Mouse (Mus musculus) layer of hippocampus, postnatal 10 days (tissue): ENCODE results near the gene Bri3. TPM values are rescaled to one million over a fixed set of nuclear protein-coding genes. Genes with fewer than 3 reads are reported as not detected.

ENCODE experiments used
- DNase-seq, 2 experiments: peaks; one replicate each; pipeline ENCODE4 v3.0.0; 2021; ENCODE audit warnings: low spot score in 2 of 2
- long read RNA-seq: library from polyadenylated mRNA; stranded (forward); transcript quantifications from one replicate; pipeline ENCODE4 v2.0.0, GENCODE M21; 2023
- total RNA-seq, 2 experiments: library from RNA; stranded (reverse); gene quantifications; 2 replicates each; pipeline ENCODE4 v1.2.3; 2021

Gene Bri3
- total RNA-seq = 10 to 100 TPM; 64.3 to 69.4 TPM
- long read RNA-seq, transcript Bri3-201 (3 exons, 955 nt) = major isoform, 19 of 27 reads
- long read RNA-seq, partial matches to known transcripts = 2 of 27 reads
- long read RNA-seq, other reads (novel, unspliced or antisense) = 6 of 27 reads

- no peak for DNase-seq
Observed at GRCm38 (mm10) chr5:144243901-144244487, at the start of gene Bri3. TSS of gene Bri3 (plus strand) at chr5:144244437.

DNA sequence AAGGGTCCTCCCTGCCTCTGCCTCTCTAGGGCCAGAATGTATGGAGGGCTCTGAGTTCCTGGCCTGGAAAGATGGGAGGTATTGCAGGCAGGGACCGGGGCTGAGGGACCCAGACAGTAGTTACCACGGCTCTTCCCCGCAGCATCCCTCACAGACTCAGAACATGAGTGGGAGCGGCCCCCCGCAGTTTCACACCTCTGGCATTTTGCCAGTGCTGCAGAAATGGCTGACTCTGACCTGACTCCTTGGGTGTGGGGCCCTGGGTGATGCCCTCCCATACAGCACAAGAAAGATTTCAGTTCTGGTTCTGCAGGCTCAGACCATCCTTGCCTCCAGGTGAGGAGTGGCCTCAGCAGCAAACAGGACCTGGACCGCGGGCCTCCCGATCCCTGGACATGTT lies 48.7 kb upstream of the Bri3 start:
- no peak for DNase-seq

DNA sequence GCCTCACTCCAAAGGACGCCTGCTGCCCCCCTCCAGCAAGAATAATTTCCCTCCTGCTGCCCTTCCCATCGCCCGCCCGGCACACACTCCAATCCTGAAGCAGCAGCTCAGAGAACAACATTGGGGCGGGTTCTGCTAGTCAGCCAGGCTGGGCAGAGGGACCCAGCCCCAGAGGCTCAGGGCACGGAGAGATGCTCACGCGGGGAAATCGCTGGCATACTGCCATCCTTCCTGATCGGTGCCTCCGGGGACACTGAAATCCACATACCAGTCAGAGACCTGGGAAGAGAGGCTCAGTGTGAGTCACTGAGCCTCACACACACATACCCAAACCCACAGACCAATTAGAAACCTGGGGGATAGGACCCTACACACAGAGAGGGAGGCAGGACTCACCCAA lies 43.6 kb upstream of the Bri3 start:
- no peak for DNase-seq

DNA sequence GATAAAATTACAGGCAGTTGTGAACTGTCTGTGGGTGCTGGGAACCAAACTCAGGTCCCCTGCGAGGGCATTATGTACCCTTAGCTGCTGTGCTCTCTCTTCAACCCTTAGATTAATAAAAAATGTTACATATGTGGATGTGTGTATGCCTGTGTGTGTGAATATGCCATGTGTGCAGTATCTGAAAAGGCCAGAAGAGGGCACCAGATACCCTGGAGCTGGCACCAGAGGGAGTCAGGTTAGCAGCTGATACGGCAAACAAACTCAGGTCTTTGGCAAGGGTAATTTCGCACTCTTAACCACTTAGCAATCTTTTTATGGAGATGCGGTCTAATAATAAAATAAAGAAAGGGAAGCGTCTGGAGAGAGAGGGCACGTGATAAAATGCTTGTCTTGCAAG lies 41.8 kb upstream of the Bri3 start:
- no peak for DNase-seq

GRCm38 (mm10) chr5:144203398-144203959 lies 40.8 kb upstream of the Bri3 start:
- no peak for DNase-seq

DNA sequence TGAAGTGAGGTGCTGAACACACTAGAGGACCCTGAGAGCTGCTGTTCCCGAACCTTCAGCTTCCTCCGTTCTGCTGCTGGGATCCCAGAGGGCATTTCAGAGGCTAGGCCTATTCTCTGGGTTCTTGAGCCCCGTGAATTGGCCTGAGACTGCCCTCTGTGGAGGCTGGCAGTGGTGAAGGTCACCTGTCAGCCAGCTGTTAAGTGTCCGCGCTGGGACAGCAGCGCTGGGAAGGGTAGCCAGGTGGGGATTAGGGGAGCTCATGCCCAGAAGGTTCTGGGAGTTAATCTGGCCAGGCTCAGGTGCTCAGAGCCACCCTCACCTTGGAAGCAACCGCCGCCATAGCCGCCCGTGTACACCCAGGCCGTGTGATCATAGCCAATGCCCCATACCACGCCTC lies 39.9 kb upstream of the Bri3 start:
- DNase-seq = no peak

DNA sequence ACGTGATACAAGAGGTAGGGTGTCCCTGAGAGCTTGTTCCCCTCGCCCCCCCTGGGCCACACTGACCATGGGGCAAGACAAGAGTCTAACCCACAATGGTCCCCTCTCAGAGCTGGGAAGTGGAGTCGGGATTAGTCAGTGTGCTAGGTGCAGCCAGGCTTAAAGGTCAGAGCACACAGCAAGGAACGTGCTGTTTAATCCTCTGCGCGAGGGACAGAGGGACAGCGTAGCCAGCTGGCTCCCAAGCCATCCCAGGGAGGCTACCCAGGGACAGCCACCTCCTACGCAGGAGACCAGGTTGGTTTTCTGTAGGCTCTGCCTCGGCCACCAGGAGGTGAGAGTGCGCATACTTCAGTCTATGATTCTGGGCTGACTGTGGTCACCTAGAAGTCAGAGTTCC lies 39.3 kb upstream of the Bri3 start:
- DNase-seq = no peak

GRCm38 (mm10) chr5:144206069-144206468 lies 38.2 kb upstream of the Bri3 start:
- DNase-seq = no peak

GRCm38 (mm10) chr5:144207478-144207877 lies 36.8 kb upstream of the Bri3 start:
- DNase-seq = peak; percentile 70 to 72

GRCm38 (mm10) chr5:144214453-144214852 lies 29.8 kb upstream of the Bri3 start:
- peak; percentile 66 to 71 for DNase-seq

- DNase-seq = no peak
Observed at GRCm38 (mm10) chr5:144215992-144216391, 28.2 kb upstream of the Bri3 start.

DNA sequence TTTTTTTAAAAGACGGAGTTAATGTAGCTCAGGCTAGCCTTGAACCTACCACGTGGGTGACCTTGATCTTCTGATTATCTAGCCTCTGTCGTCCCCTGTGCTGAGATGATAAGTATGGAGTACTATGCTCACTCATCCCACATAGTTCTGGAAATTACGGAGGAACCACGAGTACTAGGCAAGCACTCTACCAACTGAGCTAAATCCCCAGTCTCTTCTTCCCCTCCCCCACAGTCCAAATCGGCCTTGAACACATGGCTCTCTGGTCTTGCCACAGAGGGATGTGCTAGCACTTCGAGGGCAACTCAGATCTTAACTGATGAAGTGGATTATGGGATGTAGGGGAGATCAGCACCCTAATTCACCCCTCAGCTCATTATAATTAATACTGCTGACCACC lies 26.2 kb upstream of the Bri3 start:
- DNase-seq = no peak

DNA sequence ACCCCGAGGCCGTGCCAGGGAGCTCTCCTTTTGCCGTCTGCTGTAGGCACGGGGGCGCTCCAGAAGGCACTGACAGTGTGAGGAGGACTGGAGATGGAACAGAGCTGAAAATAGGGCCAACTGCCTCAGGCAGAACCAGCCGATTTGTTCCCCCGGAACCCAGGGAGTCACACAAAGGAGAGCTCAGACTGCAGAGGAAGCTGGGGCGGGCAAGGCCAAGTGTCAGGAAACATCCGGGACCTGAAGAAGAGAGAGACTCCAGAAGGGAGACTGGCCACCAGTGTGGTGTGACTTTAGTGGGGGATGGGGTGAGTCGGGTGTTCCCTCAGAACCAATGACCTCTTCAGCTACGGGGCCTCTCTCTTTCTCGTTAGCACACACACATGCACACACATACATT lies 24.9 kb upstream of the Bri3 start:
- no peak for DNase-seq

GRCm38 (mm10) chr5:144219936-144220335 lies 24.3 kb upstream of the Bri3 start:
- DNase-seq = no peak

DNA sequence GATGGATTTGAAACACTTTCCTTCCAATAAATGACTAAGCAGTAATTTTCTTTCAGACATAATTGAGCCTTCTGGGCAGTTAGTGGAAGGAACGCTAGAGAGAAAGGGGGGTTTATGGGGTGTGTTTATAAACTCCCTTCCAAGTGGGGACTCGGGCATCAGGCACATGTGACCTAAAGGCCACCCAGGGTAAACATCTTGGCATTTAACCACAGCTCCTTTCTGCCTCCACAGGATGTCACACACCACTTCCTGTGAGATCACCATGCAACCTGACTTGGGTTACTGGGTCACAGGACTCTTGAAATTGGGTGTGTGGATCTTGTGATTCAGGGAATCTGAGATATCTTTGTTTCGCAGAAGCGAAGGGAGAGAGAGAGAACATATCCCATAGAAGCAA lies 22.9 kb upstream of the Bri3 start:
- no peak for DNase-seq

- DNase-seq = peak; percentile 28 to 34
Observed at GRCm38 (mm10) chr5:144222811-144223502, 21.3 kb upstream of the Bri3 start.

DNA sequence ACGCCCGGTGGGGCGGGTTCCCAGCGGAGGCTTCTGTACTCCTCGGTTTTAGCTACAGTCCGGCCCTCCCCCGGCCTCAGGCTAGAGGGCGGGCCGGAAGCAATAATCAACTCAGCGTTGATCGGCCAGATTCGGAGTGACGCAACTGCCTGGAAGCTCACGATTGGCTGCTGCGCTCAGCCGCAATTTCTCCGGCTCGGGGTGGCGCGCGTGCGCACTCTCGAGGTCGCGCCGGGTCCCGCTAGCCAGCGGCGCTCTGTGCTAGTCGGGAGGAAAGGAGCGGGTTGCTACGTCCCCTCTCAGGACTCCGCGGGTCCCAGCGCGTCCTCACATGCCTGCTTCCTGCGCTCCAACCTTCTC lies 20.8 kb upstream of the Bri3 start, which contains the start of gene Tecpr1:
Tecpr1 (minus strand) TSS at position 113 of the 360 bp plus-strand sequence.
- peak; percentile 90 to 95 for DNase-seq

GRCm38 (mm10) chr5:144223899-144224816 lies 20.1 kb upstream of the Bri3 start:
- DNase-seq = no peak

GRCm38 (mm10) chr5:144226220-144226619 lies 18.0 kb upstream of the Bri3 start:
- DNase-seq = no peak

- no peak for DNase-seq
Observed at GRCm38 (mm10) chr5:144230216-144230615, 14.0 kb upstream of the Bri3 start.

DNA sequence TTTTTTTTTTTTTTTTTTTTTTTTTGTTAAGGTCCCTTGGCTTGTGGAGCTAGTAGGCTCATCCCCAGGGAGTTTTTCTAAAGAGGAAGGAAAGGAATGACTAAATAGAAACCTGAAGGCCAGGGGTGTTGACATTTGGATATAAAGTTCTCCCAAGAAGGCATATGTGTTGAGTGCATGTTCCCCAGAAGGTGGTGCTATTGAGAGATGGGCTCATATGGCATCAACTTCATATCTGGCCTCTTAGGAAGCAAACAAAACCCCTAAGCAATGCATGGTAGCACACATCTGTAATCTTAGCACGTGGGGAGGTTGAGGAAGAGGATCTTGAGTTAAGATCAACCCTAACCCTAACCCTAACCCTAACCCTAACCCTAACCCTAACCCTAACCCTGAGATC lies 12.8 kb upstream of the Bri3 start:
- DNase-seq = no peak
